Mouse (Mus musculus): ENCODE measurements around the gene Banf2.

The Banf2 gene

DNA sequence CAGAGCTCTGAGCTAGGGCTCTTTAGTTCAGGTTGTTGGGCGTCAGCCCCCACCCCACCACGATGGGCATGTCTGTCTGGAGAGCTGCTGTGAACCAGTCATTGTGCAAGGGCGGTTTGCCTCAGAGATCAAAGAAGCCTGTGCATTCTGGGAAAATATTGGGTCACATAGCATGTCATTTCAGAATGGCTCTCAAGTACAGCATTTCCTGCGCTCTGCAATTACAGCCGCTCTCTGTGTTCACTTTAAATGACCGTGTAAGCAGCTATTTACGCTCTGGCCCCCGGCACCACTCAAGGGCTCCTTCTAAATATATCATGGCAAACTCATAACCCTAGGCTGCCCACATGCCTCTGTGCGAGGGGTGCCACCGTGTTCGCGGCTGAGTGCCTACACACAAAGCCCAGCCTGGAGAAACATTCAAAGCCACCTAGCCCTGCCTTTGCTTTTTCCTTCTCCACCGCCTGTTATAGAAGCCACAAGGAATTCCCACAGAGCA is 68.7 kb downstream of the Banf2 start:
- no peak for DNase-seq (ENCODE audit: low read depth, low spot score)

DNA sequence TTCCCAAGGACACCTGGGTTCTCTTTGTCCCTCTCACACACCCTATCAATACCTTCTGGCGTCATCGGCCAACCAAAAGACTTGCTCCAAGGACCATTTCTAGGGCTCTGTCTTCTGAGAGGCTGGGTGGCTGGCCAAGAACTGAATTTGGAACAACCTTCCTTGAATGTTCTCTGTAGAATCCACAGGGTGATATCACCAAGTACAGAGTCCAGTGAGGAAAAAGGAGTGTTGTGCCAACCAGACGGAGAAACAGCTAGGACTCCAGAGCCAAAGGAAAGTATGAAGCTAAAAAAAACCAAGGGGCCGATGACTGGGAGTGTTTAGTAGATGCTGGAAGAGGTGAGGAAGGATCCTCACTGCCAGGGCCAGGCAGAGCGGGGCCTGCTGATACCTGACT is 74.5 kb downstream of the Banf2 start:
- DNase-seq (ENCODE audit: low read depth, low spot score) = no peak

DNA sequence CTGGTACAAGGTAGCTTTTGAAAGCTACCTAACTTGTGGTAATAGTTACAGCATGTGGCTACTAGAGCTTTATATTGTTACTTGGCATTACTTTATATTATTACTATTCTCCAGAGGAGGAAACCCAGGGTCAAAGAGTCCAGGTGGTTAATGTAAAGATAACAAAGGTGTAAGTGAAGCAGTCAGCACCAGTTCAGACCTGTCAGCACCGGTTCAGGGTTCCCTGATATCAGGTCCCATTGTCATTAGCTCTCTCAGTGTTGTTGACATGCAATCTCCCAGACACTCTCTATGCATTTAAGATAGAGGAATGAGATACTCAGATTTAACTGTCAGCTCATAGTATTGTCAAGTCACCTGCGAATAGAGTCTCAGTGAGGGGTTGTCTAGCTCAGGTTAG is 75.0 kb downstream of the Banf2 start:
- peak; percentile 29 for DNase-seq (ENCODE audit: low read depth, low spot score)

DNA sequence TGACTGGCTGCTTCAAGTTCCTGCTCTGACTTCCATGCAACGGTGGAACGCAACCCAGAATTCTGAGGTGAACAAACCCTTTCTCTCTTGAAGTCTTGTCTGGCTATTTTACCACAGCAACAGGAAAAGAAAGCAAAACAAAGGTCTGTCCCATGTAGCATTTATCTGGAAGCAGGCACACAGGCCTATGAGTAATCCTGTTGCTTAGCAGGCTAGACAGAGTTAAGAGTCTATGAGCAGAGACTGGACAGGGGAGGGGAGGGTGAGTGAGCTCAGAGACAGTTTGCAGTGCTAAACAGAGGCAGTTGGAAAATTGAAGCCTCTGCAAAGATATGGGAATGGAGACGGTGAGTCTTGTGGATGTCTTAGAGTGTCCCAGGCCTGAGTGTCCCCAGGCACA is 75.5 kb downstream of the Banf2 start:
- DNase-seq (ENCODE audit: low read depth, low spot score) = no peak

DNA sequence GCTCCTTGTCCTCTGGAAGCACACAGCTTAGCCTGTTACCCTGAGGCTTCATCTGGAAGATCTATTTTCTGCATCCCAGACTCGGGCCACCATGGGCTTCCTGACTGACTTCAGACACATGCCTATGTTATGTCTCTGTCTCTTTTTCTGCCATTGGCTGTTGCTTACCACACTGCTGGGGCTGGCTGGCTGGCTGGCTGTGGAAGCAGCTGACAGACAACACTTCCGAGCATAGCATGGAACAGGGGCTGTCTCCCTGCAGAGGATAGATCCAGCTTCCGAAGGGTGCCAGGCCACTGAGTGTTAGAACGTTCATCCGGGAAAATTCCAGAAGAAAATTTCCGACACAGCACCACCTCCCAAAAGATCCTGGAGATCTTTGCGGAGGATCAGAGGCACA is 79.1 kb downstream of the Banf2 start:
- no peak for DNase-seq (ENCODE audit: low read depth, low spot score)

DNA sequence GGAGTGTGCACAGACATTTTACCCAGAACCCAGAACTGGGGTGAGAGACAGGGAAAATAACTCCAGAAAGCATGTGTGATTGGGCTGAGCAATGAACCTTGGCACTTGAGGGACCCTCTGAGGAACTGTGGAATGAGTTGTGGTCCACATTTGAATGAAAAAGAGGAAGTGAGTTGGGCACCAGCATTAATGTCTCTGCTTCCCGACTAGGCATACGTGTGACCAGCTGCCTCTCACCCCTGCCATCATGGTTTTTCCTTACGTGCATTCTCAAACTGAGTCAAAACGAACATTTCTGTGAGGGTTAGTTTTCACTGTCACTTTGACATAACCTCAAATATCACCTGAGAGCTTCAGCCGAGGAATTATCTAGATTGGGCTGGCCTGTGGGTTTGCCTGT is 79.8 kb downstream of the Banf2 start:
- DNase-seq (ENCODE audit: low read depth, low spot score) = no peak

DNA sequence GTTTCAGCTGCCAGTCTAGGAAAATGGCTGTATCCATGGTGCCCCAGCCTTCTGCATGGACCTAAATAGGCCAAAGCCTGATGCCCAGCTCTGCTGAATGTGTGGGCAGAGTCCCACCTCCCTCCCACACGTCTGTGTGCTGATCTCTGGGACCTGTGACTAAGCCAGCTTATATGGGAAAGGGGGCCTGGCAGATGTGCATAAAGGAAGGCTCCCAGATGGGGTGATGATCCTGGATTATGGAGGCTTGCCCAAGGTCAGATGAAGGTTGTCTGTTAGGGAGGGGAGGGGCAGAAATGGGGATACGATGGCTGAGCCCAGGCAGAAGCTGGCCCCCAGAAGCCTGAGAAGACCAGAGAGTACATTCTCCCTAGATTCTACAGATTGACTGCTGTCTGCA is 85.2 kb downstream of the Banf2 start:
- no peak for DNase-seq (ENCODE audit: low read depth, low spot score)

DNA sequence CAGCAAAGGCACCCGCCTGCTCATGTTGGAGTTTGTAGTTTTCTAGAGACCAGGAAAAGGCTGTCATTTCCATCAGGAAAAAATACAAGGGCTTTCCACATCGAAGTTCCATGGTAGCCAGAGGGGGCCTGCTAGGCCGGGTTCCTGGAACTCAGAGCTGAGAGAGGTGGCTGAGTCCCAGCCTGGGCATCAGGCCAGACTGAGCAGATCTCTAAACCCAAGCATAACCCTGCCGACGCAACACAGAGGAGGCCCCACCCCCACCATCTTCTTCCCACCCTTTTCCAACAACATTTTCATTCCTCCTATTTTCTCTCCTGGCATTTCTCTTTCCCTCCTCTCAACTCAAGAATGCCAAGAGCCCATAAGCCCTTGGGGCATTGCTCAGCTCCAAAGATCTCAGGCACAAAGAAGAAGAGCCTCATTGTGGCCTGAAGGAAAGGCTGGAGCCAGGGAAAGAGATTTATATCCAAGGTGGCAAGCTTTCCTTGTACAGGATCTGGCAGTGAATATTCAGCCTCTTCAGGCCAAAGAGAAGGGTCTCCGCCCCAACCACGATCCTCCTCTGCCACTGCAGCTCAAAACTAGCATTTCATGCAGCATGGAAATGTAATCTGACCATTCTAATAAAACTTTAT is 87.4 kb downstream of the Banf2 start:
- DNase-seq (ENCODE audit: low read depth, low spot score) = no peak

DNA sequence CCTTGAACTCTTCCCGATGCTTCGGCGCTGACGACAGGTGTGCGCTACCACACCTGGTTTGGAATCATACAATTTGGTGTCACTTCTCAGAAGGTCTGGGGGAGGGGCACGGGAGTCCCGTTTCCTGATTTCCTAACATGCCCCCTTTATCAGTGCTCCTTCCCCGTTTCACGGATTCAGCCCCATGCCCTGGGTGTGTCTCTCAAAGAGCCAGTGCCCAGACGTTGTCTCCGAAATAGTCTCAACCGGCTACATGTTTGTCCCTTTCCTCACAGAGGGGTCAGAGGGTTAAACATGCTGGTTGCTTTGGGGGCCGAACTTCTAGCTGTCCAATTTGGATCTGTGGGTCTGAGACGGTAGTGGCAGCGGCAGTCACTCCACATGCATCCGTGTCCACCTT is 89.2 kb downstream of the Banf2 start:
- no peak for DNase-seq (ENCODE audit: low read depth, low spot score)
